In the genomic region with DNA sequence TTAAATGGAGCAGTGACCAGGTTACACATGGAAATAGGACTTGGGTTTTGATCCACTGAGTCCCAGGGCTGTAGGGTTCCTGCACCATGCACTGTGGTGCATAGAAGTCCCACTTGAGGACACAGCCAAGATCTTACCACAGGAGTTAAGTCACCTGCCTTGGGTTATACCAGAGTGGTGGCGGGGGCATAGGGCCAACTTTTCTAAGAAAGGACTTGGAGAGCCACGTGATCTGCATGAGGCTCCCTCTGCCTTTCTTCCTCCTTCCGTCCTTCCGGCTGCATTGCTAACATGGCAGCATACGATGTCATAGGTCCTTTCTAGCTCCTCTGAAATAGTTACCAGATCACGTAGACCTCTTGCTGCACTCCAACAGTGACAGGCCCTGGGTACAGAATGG, we compare ENCODE assay signal across 25 mouse cellular contexts. TPM values are rescaled to one million over a fixed set of nuclear protein-coding genes. Genes with fewer than 3 reads are reported as not detected.
DNase-seq lines count a peak whose midpoint lies in the region; ATAC-seq and TF ChIP-seq lines count a peak whose summit lies in the region.
"Had no signal": no experiment of that assay in that cellular context is flagged by ENCODE, and none has a peak within 500 bp of the region (broad histone marks: within the 10 kb centered on the region; RNA-seq: fewer than 3 reads in every experiment).

No protein-coding gene starts in this region.

- DNase-seq in forebrain, embryonic 10.5 days (ENCODE audit: extremely low spot score, low spot score), result no peak
- DNase-seq in left cerebral cortex, adult 2 months (ENCODE audit: extremely low spot score in 1 of 2, low spot score in 2 of 2), result no peak
- DNase-seq in left cerebral cortex, postnatal 36 days (ENCODE audit: low spot score in 2 of 2), result no peak
- peak; percentile 58 for DNase-seq in CD4-positive, CD25-positive, alpha-beta regulatory T cell, adult 2 months (ENCODE audit: low read depth, low spot score)
- DNase-seq in lung, postnatal 25 days (ENCODE audit: low spot score), result peak; percentile 44
- DNase-seq in urinary bladder, postnatal 10 days (ENCODE audit: low spot score), result no peak
- no peak for DNase-seq in kidney, postnatal 14 days
- DNase-seq: adrenal gland, postnatal 25 days; embryo, embryonic 11 days; kidney, adult 2 months; kidney, postnatal 36 days; layer of hippocampus, postnatal 36 days; left cerebral cortex, postnatal 4 days; lung, embryonic 14.5 days; thymus, postnatal 14 days had no signal

- H3K9me3 ChIP-seq in forebrain, embryonic 13.5 days (replicated peaks), result no peaks in the 10 kb centered on the region
- no peaks in the 10 kb centered on the region for H3K9me3 ChIP-seq in forebrain, embryonic 10.5 days
- H3K9me3 ChIP-seq: heart, embryonic 15.5 days; megakaryocyte, embryonic 14.5 days; stomach, embryonic 15.5 days had no signal

- ATAC-seq in forebrain, embryonic 13.5 days, result no peak

- TF ChIP-seq CTCF in left cerebral cortex, adult 2 months (IDR thresholded peaks at IDR 0.05), result no peak

- no peak overlapping the region for H3K4me2 ChIP-seq in forebrain, embryonic 13.5 days
- H3K4me2 ChIP-seq: heart, embryonic 15.5 days; lung, embryonic 14.5 days; stomach, embryonic 15.5 days had no signal

- H3K4me3 ChIP-seq in forebrain, embryonic 13.5 days, result no peak overlapping the region
- no peak overlapping the region for H3K4me3 ChIP-seq in forebrain, embryonic 10.5 days
- no peak overlapping the region for H3K4me3 ChIP-seq in left cerebral cortex, adult 2 months
- H3K4me3 ChIP-seq: heart, embryonic 15.5 days; megakaryocyte, embryonic 14.5 days; stomach, embryonic 15.5 days had no signal

- peaks cover 39% of the 10 kb centered on the region for H3K36me3 ChIP-seq in forebrain, embryonic 13.5 days (ENCODE audit: poor library complexity, severe bottlenecking)
- peaks cover 39% of the 10 kb centered on the region for H3K36me3 ChIP-seq in forebrain, embryonic 10.5 days (replicated peaks)

- no peaks in the 10 kb centered on the region for H3K27me3 ChIP-seq in forebrain, embryonic 13.5 days
- no peaks in the 10 kb centered on the region for H3K27me3 ChIP-seq in forebrain, embryonic 10.5 days (ENCODE audit: poor library complexity, severe bottlenecking)
- H3K27me3 ChIP-seq: heart, embryonic 15.5 days; Patski; stomach, embryonic 15.5 days had no signal

- WGBS in forebrain, embryonic 13.5 days, result 92% methylated on average over 6 of the region's 6 CpGs
- WGBS in forebrain, embryonic 10.5 days, result 89% methylated on average over 6 of the region's 6 CpGs

- H3K27ac ChIP-seq in forebrain, embryonic 13.5 days, result 0 out of 2 replicates have a peak overlapping the region, but pooled peaks have one; percentile 14
- H3K27ac ChIP-seq in forebrain, embryonic 10.5 days, result no peak overlapping the region
- peak overlapping the region; percentile 40; the same call in 1 of the 2 replicates for H3K27ac ChIP-seq in left cerebral cortex, adult 2 months
- H3K27ac ChIP-seq: heart, embryonic 15.5 days; stomach, embryonic 15.5 days had no signal

- intact Hi-C loops in left cerebral cortex, adult 2 months (cut with DNase I), result loop anchor here (2.0 kb wide), 4 partner anchors 115 to 243 kb away; partner anchors contain the start of genes Cd6 and Tmem132a
- intact Hi-C loops in left cerebral cortex, postnatal 36 days (cut with DNase I), result loop anchor here (10.0 kb wide), 1 partner anchor 119 kb away; the partner anchor contains the start of genes Cd6 and Slc15a3

- peaks cover 24% of the 10 kb centered on the region for H3K4me1 ChIP-seq in forebrain, embryonic 13.5 days
- H3K4me1 ChIP-seq in forebrain, embryonic 10.5 days, result peaks cover 21% of the 10 kb centered on the region

- H3K9ac ChIP-seq in forebrain, embryonic 13.5 days, result no peak overlapping the region
- H3K9ac ChIP-seq: heart, embryonic 15.5 days; lung, embryonic 14.5 days; stomach, embryonic 15.5 days had no signal

RNA-seq across cellular contexts. Expression of gene Cd5, which starts 23.3 kb away (rescaled TPM):
- polyA plus RNA-seq in forebrain, embryonic 13.5 days (2015; fragmentation: Nextera tagmentation; extraction: Ambion mirVana), result 0.26 TPM in 1 of 2 replicates, not detected in the other
- not detected in 2 replicates for polyA plus RNA-seq in forebrain, embryonic 10.5 days (2016; fragmentation: Nextera tagmentation; extraction: Ambion mirVana)
- under 1 TPM; 0.16 to 0.37 TPM for total RNA-seq in left cerebral cortex, adult 2 months (2021)
- not detected for total RNA-seq in left cerebral cortex, postnatal 36 days (2021)
- total RNA-seq: gastrocnemius, adult 18-20 months; layer of hippocampus, postnatal 36 days; left cerebral cortex, postnatal 4 days had no signal
- polyA plus RNA-seq: Patski had no signal

RNA-seq across cellular contexts. Expression of gene Vps37c, which starts 26.9 kb away (rescaled TPM):
- 32.1 and 33.3 TPM in 2 replicates for polyA plus RNA-seq in forebrain, embryonic 13.5 days (2015; fragmentation: Nextera tagmentation; extraction: Ambion mirVana)
- 33.5 and 36.1 TPM in 2 replicates for polyA plus RNA-seq in forebrain, embryonic 10.5 days (2016; fragmentation: Nextera tagmentation; extraction: Ambion mirVana)
- 10 to 100 TPM; 21.6 to 24.4 TPM for total RNA-seq in left cerebral cortex, adult 2 months (2021)
- total RNA-seq in left cerebral cortex, postnatal 36 days (2021), result 10 to 100 TPM; 23.0 to 23.2 TPM

RNA-seq across cellular contexts. Expression of gene Pga5, which starts 37.6 kb away (rescaled TPM):
- polyA plus RNA-seq in forebrain, embryonic 13.5 days (2015; fragmentation: Nextera tagmentation; extraction: Ambion mirVana), result not detected in 2 replicates
- not detected in 2 replicates for polyA plus RNA-seq in forebrain, embryonic 10.5 days (2016; fragmentation: Nextera tagmentation; extraction: Ambion mirVana)
- not detected for total RNA-seq in left cerebral cortex, adult 2 months (2021)
- total RNA-seq in left cerebral cortex, postnatal 36 days (2021), result not detected
- total RNA-seq: adrenal gland, postnatal 25 days; gastrocnemius, adult 18-20 months; hematopoietic stem cell, adult 5-6 weeks; layer of hippocampus, postnatal 36 days; left cerebral cortex, postnatal 4 days; liver, adult 2 months had no signal
- polyA plus RNA-seq: forebrain, embryonic 14.5 days; heart, embryonic 15.5 days; liver, adult 2 months; lung, embryonic 14.5 days; spleen, adult 2 months had no signal

Comparison
In these comparisons a context has a peak if more than half of its experiments do, and no peak if none do; other contexts are left out.
1. DNase-seq: peak in CD4-positive, CD25-positive, alpha-beta regulatory T cell, adult 2 months (single experiment) and lung, postnatal 25 days (single experiment); none in forebrain, embryonic 10.5 days (single experiment), left cerebral cortex, adult 2 months (0 of 2), left cerebral cortex, postnatal 36 days (0 of 2), urinary bladder, postnatal 10 days (single experiment) and kidney, postnatal 14 days (single experiment).